ENCODE assay signal across 10 mouse cellular contexts in the genomic region with DNA sequence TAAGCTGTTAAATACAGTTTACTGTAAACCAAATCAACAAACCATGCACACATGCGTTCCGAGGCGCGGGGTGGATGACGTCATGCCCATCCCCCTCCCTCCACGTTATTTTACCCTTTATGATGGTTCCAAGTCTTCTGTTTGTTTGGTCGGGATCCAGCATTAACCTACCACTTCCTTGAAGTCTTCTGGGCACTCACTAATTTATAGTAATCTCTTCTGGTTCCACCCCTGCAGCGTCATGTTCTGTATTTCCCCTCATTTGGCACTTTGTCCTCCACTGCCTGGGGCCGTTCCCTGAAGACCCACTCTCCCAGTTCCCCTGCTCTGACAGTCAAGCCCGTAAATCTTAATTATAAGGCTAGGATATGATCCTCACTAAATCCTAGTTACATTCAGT.
DNase-seq lines count a peak whose midpoint lies in the region; ATAC-seq and TF ChIP-seq lines count a peak whose summit lies in the region.
"Had no signal": no experiment of that assay in that cellular context is flagged by ENCODE, and none has a peak within 500 bp of the region (broad histone marks: within the 10 kb centered on the region; RNA-seq: fewer than 3 reads in every experiment).

No protein-coding gene starts in this region.

- peaks cover 15% of the 10 kb centered on the region for H3K4me1 ChIP-seq in heart, adult 2 months (ENCODE audit: control insufficient read depth, insufficient read depth, low read length)
- no peaks in the 10 kb centered on the region for H3K4me1 ChIP-seq in liver, adult 2 months (ENCODE audit: control insufficient read depth, insufficient read depth, low read length)
- H3K4me1 ChIP-seq in liver, embryonic 12.5 days: peaks cover 9% of the 10 kb centered on the region
- peaks cover 6% of the 10 kb centered on the region; the same call in 1 of the 2 replicates for H3K4me1 ChIP-seq in forebrain, embryonic 16.5 days (replicated peaks; ENCODE audit: control insufficient read depth, insufficient read depth, low read length)

- no peaks in the 10 kb centered on the region for H3K27me3 ChIP-seq in heart, adult 2 months (ENCODE audit: control insufficient read depth, insufficient read depth, low read length)
- no peaks in the 10 kb centered on the region for H3K27me3 ChIP-seq in liver, adult 2 months (ENCODE audit: control insufficient read depth, insufficient read depth, low read length)
- H3K27me3 ChIP-seq in liver, embryonic 12.5 days (replicated peaks): no peaks in the 10 kb centered on the region
- H3K27me3 ChIP-seq in forebrain, embryonic 16.5 days (replicated peaks; ENCODE audit: control insufficient read depth, insufficient read depth, low read length): no peaks in the 10 kb centered on the region

- ATAC-seq in liver, embryonic 12.5 days: no peak
- peak; percentile 34; the same call in 1 of the 2 replicates for ATAC-seq in forebrain, embryonic 16.5 days

- H3K9me3 ChIP-seq in liver, embryonic 12.5 days (replicated peaks): no peaks in the 10 kb centered on the region
- no peaks in the 10 kb centered on the region for H3K9me3 ChIP-seq in forebrain, embryonic 16.5 days (ENCODE audit: control insufficient read depth, low read length)

- 70% methylated on average over 10 of the region's 10 CpGs for WGBS in heart, adult 2 months
- WGBS in liver, adult 2 months: 77% methylated on average over 10 of the region's 10 CpGs
- 73% methylated on average over 10 of the region's 10 CpGs for WGBS in liver, embryonic 12.5 days (ENCODE audit: insufficient replicate concordance)
- WGBS in forebrain, embryonic 16.5 days: 48% methylated on average over 10 of the region's 10 CpGs
- 68% methylated on average over 10 of the region's 10 CpGs for WGBS in macrophage (ENCODE audit: missing documents)

- peak overlapping the region; percentile 58 for H3K27ac ChIP-seq in heart, adult 2 months
- H3K27ac ChIP-seq in liver, adult 2 months (replicated peaks; ENCODE audit: insufficient read depth, low read depth, low read length): peak overlapping the region; percentile 31
- no peak overlapping the region for H3K27ac ChIP-seq in liver, embryonic 12.5 days
- no peak overlapping the region for H3K27ac ChIP-seq in forebrain, embryonic 16.5 days (ENCODE audit: low read length)
- H3K27ac ChIP-seq in macrophage: peak overlapping the region; percentile 64
- H3K27ac ChIP-seq: hindbrain, embryonic 14.5 days had no signal

- TF ChIP-seq POLR2A in heart, adult 2 months (IDR thresholded peaks at IDR 0.05; ENCODE audit: insufficient read depth, low read depth, low read length): no peak
- no peak for TF ChIP-seq POLR2A in liver, adult 2 months (IDR thresholded peaks at IDR 0.05; ENCODE audit: extremely low read depth, insufficient read depth, low read length)

- DNase-seq in heart, adult 2 months: no peak
- no peak for DNase-seq in heart, postnatal 25 days (ENCODE audit: low spot score)
- no peak for DNase-seq in liver, adult 2 months (ENCODE audit: extremely low read depth, low read depth, low spot score)
- no peak for DNase-seq in cerebellum, adult 8-10 months
- DNase-seq in frontal cortex, postnatal 25 days (ENCODE audit: low spot score in 2 of 2): no peak
- DNase-seq: thymus, postnatal 25 days had no signal

- no peak for TF ChIP-seq EP300 in heart, adult 2 months (IDR thresholded peaks at IDR 0.05; ENCODE audit: insufficient read depth, low read depth, low read length)

- H3K4me3 ChIP-seq in heart, adult 2 months: no peak overlapping the region
- H3K4me3 ChIP-seq in liver, adult 2 months (ENCODE audit: insufficient read depth, low read depth, low read length): no peak overlapping the region
- H3K4me3 ChIP-seq in liver, embryonic 12.5 days: no peak overlapping the region
- no peak overlapping the region for H3K4me3 ChIP-seq in forebrain, embryonic 16.5 days (replicated peaks; ENCODE audit: low read length)
- no peak overlapping the region for H3K4me3 ChIP-seq in macrophage (ENCODE audit: inconsistent target)

- no peaks in the 10 kb centered on the region for H3K79me2 ChIP-seq in heart, adult 2 months (replicated peaks; ENCODE audit: control insufficient read depth, insufficient read depth, low read length)
- H3K79me2 ChIP-seq in liver, adult 2 months (ENCODE audit: control insufficient read depth, insufficient read depth, low read length): no peaks in the 10 kb centered on the region
- H3K79me2 ChIP-seq in macrophage (ENCODE audit: inconsistent target): no peaks in the 10 kb centered on the region

- H3K36me3 ChIP-seq in heart, adult 2 months (ENCODE audit: control insufficient read depth, insufficient read depth, low read length): peaks cover 3% of the 10 kb centered on the region
- no peaks in the 10 kb centered on the region for H3K36me3 ChIP-seq in liver, adult 2 months (ENCODE audit: control insufficient read depth, insufficient read depth, low read length)
- H3K36me3 ChIP-seq in liver, embryonic 12.5 days: no peaks in the 10 kb centered on the region
- no peaks in the 10 kb centered on the region for H3K36me3 ChIP-seq in forebrain, embryonic 16.5 days (ENCODE audit: control insufficient read depth, insufficient read depth)
- no peaks in the 10 kb centered on the region for H3K36me3 ChIP-seq in macrophage (ENCODE audit: inconsistent target)

- no peak overlapping the region for H3K4me2 ChIP-seq in liver, embryonic 12.5 days
- no peak overlapping the region for H3K4me2 ChIP-seq in forebrain, embryonic 16.5 days (ENCODE audit: low read length)
- H3K4me2 ChIP-seq: hindbrain, embryonic 14.5 days had no signal

- TF ChIP-seq CTCF in heart, adult 2 months (IDR thresholded peaks at IDR 0.05): no peak
- TF ChIP-seq CTCF in liver, adult 2 months (IDR thresholded peaks at IDR 0.05; ENCODE audit: low read depth, low read length): no peak

- intact Hi-C loops in heart, adult 2 months (cut with DNase I): loop anchor here (5.0 to 10.0 kb wide), 2 partner anchors 171 to 194 kb away; no protein-coding TSS in a partner anchor
- intact Hi-C loops in heart, postnatal 25 days (cut with DNase I): loop anchor here (5.0 kb wide), 1 partner anchor 254 kb away; a partner anchor contains a TSS

- no peak overlapping the region for H3K9ac ChIP-seq in heart, adult 2 months (ENCODE audit: low read depth, low read length)
- no peak overlapping the region for H3K9ac ChIP-seq in liver, adult 2 months (ENCODE audit: low read depth, low read length)
- H3K9ac ChIP-seq in liver, embryonic 12.5 days: no peak overlapping the region
- no peak overlapping the region for H3K9ac ChIP-seq in forebrain, embryonic 16.5 days (replicated peaks; ENCODE audit: low read depth, low read length)
- H3K9ac ChIP-seq: hindbrain, embryonic 14.5 days had no signal

Comparison
In these comparisons a context has a peak if more than half of its experiments do, and no peak if none do; other contexts are left out.
1. H3K27ac ChIP-seq: peak in heart, adult 2 months (single experiment), liver, adult 2 months (single experiment) and macrophage (single experiment); none in liver, embryonic 12.5 days (single experiment) and forebrain, embryonic 16.5 days (single experiment).